Mouse (Mus musculus) liver, embryonic 16.5 days (tissue): Measurements from ENCODE around the gene Dazap2. TPM values are rescaled to one million over a fixed set of nuclear protein-coding genes. Genes with fewer than 3 reads are reported as not detected.

ENCODE experiments used
- ATAC-seq: fragments of 200-750 bp; cut with Nextera tagmentation; 2 replicates; pipeline ENCODE4 v1.8.0; 2017; ENCODE audit warnings: low read depth, mild to moderate bottlenecking, moderate number of reproducible peaks, moderate library complexity
- H3K27ac ChIP-seq: fragments of 300-500 bp; sonication (generic); 2 replicates; pipeline ENCODE4 v1.5.1; 2014; ENCODE audit warnings: mild to moderate bottlenecking, low read length
- H3K27me3 ChIP-seq: fragments of 300-500 bp; sonication (generic); 2 replicates; pipeline ENCODE4 v1.6.1; 2014; ENCODE audit warnings: low read depth, low read length, mixed read lengths; ENCODE audit not compliant: control insufficient read depth, insufficient read depth
- H3K36me3 ChIP-seq: fragments of 300-500 bp; sonication (generic); 2 replicates; pipeline ENCODE4 v1.6.1; 2014; ENCODE audit warnings: mild to moderate bottlenecking; ENCODE audit not compliant: control insufficient read depth, insufficient read depth
- H3K4me1 ChIP-seq: fragments of 300-500 bp; sonication (generic); 2 replicates; pipeline ENCODE4 v1.6.1; 2014; ENCODE audit warnings: low read depth, low read length, mixed read lengths; ENCODE audit not compliant: control insufficient read depth
- H3K4me2 ChIP-seq: fragments of 300-500 bp; sonication (generic); 2 replicates; pipeline ENCODE4 v1.6.1; 2014; ENCODE audit warnings: low read depth, low read length, mixed read lengths
- H3K4me3 ChIP-seq: fragments of 300-500 bp; sonication (generic); 2 replicates; pipeline ENCODE4 v1.5.1; 2014; ENCODE audit warnings: low read depth, mild to moderate bottlenecking, low read length
- H3K9ac ChIP-seq: fragments of 300-500 bp; sonication (generic); 2 replicates; pipeline ENCODE4 v1.6.1; 2014; ENCODE audit warnings: low read depth, low read length
- H3K9me3 ChIP-seq: fragments of 300-500 bp; sonication (generic); replicated peaks from 2 replicates; pipeline ENCODE4 v1.6.1; 2016; ENCODE audit warnings: low read length; ENCODE audit not compliant: control insufficient read depth
- WGBS: fragments of 180-500 bp; shearing (Covaris S2); extraction: QIAGEN DNeasy Blood & Tissue Kit; methylation state at CpG from one replicate; pipeline ENCODE4 v1.1.7; 2014; ENCODE audit not compliant: insufficient replicate concordance; 5-methylcytosine and 5-hydroxymethylcytosine counted together
- polyA plus RNA-seq: library from polyadenylated mRNA; unstranded; fragments of >200 nt; fragmentation: Nextera tagmentation; extraction: Ambion mirVana; gene quantifications from 2 replicates; pipeline ENCODE4 v1.2.1, GENCODE M21; 2015

The Dazap2 gene
- polyA plus RNA-seq, 1 experiment from 2014 or later = 146 TPM

GRCm38 (mm10) chr15:100637661-100638060, 22.5 kb downstream of the Dazap2 start:
- Histone ChIP-seq H3K4me3 (no peak overlapping the region; the same call in 1 of the 2 replicates), H3K27ac (no peak overlapping the region), H3K9ac (no peak overlapping the region), H3K36me3 (no peaks in the 10 kb centered on the region), H3K4me1 (peaks cover 8% of the 10 kb centered on the region), H3K4me2 (peak overlapping the region; percentile 68), H3K9me3 (no peaks in the 10 kb centered on the region), H3K27me3 (peaks cover 47% of the 10 kb centered on the region)
- ATAC-seq = no peak
- WGBS = 13% methylated on average over 6 of the region's 6 CpGs

GRCm38 (mm10) chr15:100639972-100640750, 25.0 kb downstream of the Dazap2 start:
- ATAC-seq = no peak
- Histone ChIP-seq H3K4me3 (no peak overlapping the region), H3K27ac (no peak overlapping the region)

GRCm38 (mm10) chr15:100641226-100641810, 26.2 kb downstream of the Dazap2 start:
- no peaks in the 10 kb centered on the region for H3K9me3 ChIP-seq
- H3K4me2 ChIP-seq = no peak overlapping the region
- no peak overlapping the region for H3K4me3 ChIP-seq
- H3K4me1 ChIP-seq = no peaks in the 10 kb centered on the region; the same call in none of the 2 replicates
- H3K36me3 ChIP-seq = no peaks in the 10 kb centered on the region
- no peak for ATAC-seq
- 70% methylated on average over 15 of the region's 16 CpGs for WGBS
- no peak overlapping the region for H3K9ac ChIP-seq
- no peak overlapping the region for H3K27ac ChIP-seq
- H3K27me3 ChIP-seq = peaks cover 25% of the 10 kb centered on the region

More at GRCm38 (mm10) chr15:100639972-100640750, 25.0 kb downstream of the Dazap2 start:
- H3K9me3 ChIP-seq = no peaks in the 10 kb centered on the region
- no peaks in the 10 kb centered on the region for H3K36me3 ChIP-seq
- H3K4me2 ChIP-seq = no peak overlapping the region
- H3K4me1 ChIP-seq = peaks cover 7% of the 10 kb centered on the region
- WGBS = 63% methylated on average over 16 of the region's 16 CpGs
- H3K27me3 ChIP-seq = peaks cover 36% of the 10 kb centered on the region
- no peak overlapping the region for H3K9ac ChIP-seq

- no peak for ATAC-seq
Measured at GRCm38 (mm10) chr15:100642451-100642850, 27.3 kb downstream of the Dazap2 start.

GRCm38 (mm10) chr15:100646161-100646560, 31.0 kb downstream of the Dazap2 start:
- Histone ChIP-seq H3K27me3 (no peaks in the 10 kb centered on the region), H3K36me3 (no peaks in the 10 kb centered on the region), H3K4me2 (no peak overlapping the region), H3K9me3 (no peaks in the 10 kb centered on the region), H3K4me1 (no peaks in the 10 kb centered on the region), H3K9ac (no peak overlapping the region), H3K27ac (no peak overlapping the region), H3K4me3 (no peak overlapping the region)
- 72% methylated on average over 6 of the region's 6 CpGs for WGBS
- no peak for ATAC-seq

More at GRCm38 (mm10) chr15:100642451-100642850, 27.3 kb downstream of the Dazap2 start:
- H3K4me2 ChIP-seq = no peak overlapping the region
- H3K9me3 ChIP-seq = no peaks in the 10 kb centered on the region
- no peak overlapping the region for H3K4me3 ChIP-seq
- WGBS = 80% methylated on average over 7 of the region's 7 CpGs
- peaks cover 13% of the 10 kb centered on the region for H3K27me3 ChIP-seq
- H3K4me1 ChIP-seq = no peaks in the 10 kb centered on the region; the same call in 1 of the 2 replicates
- H3K36me3 ChIP-seq = no peaks in the 10 kb centered on the region
- no peak overlapping the region for H3K27ac ChIP-seq
- no peak overlapping the region for H3K9ac ChIP-seq

GRCm38 (mm10) chr15:100650111-100650510, 35.0 kb downstream of the Dazap2 start:
- H3K4me3 ChIP-seq = no peak overlapping the region
- H3K9ac ChIP-seq = no peak overlapping the region
- H3K9me3 ChIP-seq = no peaks in the 10 kb centered on the region
- 0 out of 2 replicates have a peak, but pooled peaks cover 2% of the 10 kb centered on the region for H3K4me1 ChIP-seq
- no peak overlapping the region for H3K27ac ChIP-seq
- H3K4me2 ChIP-seq = no peak overlapping the region
- WGBS = 73% methylated on average over 10 of the region's 10 CpGs
- no peaks in the 10 kb centered on the region for H3K36me3 ChIP-seq
- no peaks in the 10 kb centered on the region for H3K27me3 ChIP-seq
- ATAC-seq = no peak

- Histone ChIP-seq H3K9ac (no peak overlapping the region), H3K9me3 (no peaks in the 10 kb centered on the region), H3K36me3 (no peaks in the 10 kb centered on the region), H3K4me2 (no peak overlapping the region), H3K27ac (no peak overlapping the region), H3K4me1 (0 out of 2 replicates have a peak, but pooled peaks cover 2% of the 10 kb centered on the region), H3K27me3 (no peaks in the 10 kb centered on the region), H3K4me3 (no peak overlapping the region)
- ATAC-seq = no peak; the same call in 1 of the 2 replicates
- 46% methylated on average over 9 of the region's 9 CpGs for WGBS
Measured at GRCm38 (mm10) chr15:100651610-100652009, 36.5 kb downstream of the Dazap2 start.

GRCm38 (mm10) chr15:100654271-100654670, 39.1 kb downstream of the Dazap2 start:
- WGBS = 66% methylated on average over 1 of the region's 1 CpGs
- no peaks in the 10 kb centered on the region for H3K9me3 ChIP-seq
- no peak overlapping the region for H3K9ac ChIP-seq
- H3K36me3 ChIP-seq = no peaks in the 10 kb centered on the region
- no peaks in the 10 kb centered on the region for H3K27me3 ChIP-seq
- no peak overlapping the region for H3K4me2 ChIP-seq
- 0 out of 2 replicates have a peak, but pooled peaks cover 2% of the 10 kb centered on the region for H3K4me1 ChIP-seq
- no peak for ATAC-seq
- H3K4me3 ChIP-seq = no peak overlapping the region
- no peak overlapping the region for H3K27ac ChIP-seq

GRCm38 (mm10) chr15:100655201-100655600, 40.1 kb downstream of the Dazap2 start:
- H3K9ac ChIP-seq = no peak overlapping the region
- WGBS = 69% methylated on average over 5 of the region's 5 CpGs
- H3K27me3 ChIP-seq = no peaks in the 10 kb centered on the region
- H3K4me2 ChIP-seq = no peak overlapping the region
- no peaks in the 10 kb centered on the region for H3K36me3 ChIP-seq
- H3K27ac ChIP-seq = no peak overlapping the region
- ATAC-seq = no peak
- H3K4me1 ChIP-seq = 0 out of 2 replicates have a peak, but pooled peaks cover 2% of the 10 kb centered on the region
- no peak overlapping the region for H3K4me3 ChIP-seq
- no peaks in the 10 kb centered on the region for H3K9me3 ChIP-seq
